Mouse (Mus musculus) C2C12 (cell line): Measurements from ENCODE around the gene Ldlrap1. TPM values are rescaled to one million over a fixed set of nuclear protein-coding genes. Genes with fewer than 3 reads are reported as not detected.

Source experiments
- H3K27me3 ChIP-seq: one replicate; pipeline ENCODE4 v1.6.1; 2011; ENCODE audit not compliant: control insufficient read depth, insufficient read depth, insufficient read length
- H3K36me3 ChIP-seq: one replicate; pipeline ENCODE4 v1.6.1; 2011; ENCODE audit not compliant: control insufficient read depth, insufficient read depth
- H3K4me3 ChIP-seq: one replicate; pipeline ENCODE4 v1.5.1; 2011; ENCODE audit warnings: mild to moderate bottlenecking, control low read depth; ENCODE audit not compliant: poor library complexity, insufficient read depth, severe bottlenecking
- H3K79me2 ChIP-seq: one replicate; pipeline ENCODE4 v1.6.1; 2011; ENCODE audit not compliant: control insufficient read depth, insufficient read depth
- H3K79me3 ChIP-seq: one replicate; pipeline ENCODE4 v1.6.1; 2011; ENCODE audit warnings: low read depth, control low read depth
- H3ac ChIP-seq: one replicate; pipeline ENCODE3; 2011; ENCODE audit warnings: low read depth; ENCODE audit not compliant: control insufficient read depth, insufficient read length
- CEBPB ChIP-seq: IDR thresholded peaks from one replicate; pipeline ENCODE4 v1.6.1; 2011; ENCODE audit warnings: low read depth, mild to moderate bottlenecking, control low read depth, moderate library complexity
- CTCF ChIP-seq: IDR thresholded peaks from one replicate; pipeline ENCODE4 v1.5.1; 2011; ENCODE audit not compliant: control insufficient read depth, insufficient read depth, insufficient read length
- FOSL1 ChIP-seq: IDR thresholded peaks from one replicate; pipeline ENCODE4 v1.8.0; 2011; ENCODE audit warnings: mild to moderate bottlenecking, low read length; ENCODE audit not compliant: poor library complexity, insufficient read depth, severe bottlenecking
- MAX ChIP-seq: IDR thresholded peaks from one replicate; pipeline ENCODE4 v1.6.1; 2011; ENCODE audit warnings: mild to moderate bottlenecking, control low read depth
- MYOD1 ChIP-seq: IDR thresholded peaks from one replicate; pipeline ENCODE4 v1.6.1; 2011; ENCODE audit warnings: low read depth; ENCODE audit not compliant: control insufficient read depth, insufficient read length
- MYOG ChIP-seq: IDR thresholded peaks from one replicate; pipeline ENCODE4 v1.6.1; 2011; ENCODE audit not compliant: control insufficient read depth, insufficient read length; ENCODE audit errors: extremely low read depth
- USF1 ChIP-seq: IDR thresholded peaks from one replicate; pipeline ENCODE4 v1.6.1; 2011; ENCODE audit warnings: low read depth, mild to moderate bottlenecking, control low read depth, moderate library complexity
- polyA plus RNA-seq: library from polyadenylated mRNA; unstranded; fragments of >200 nt; fragmentation: generic; extraction: Trizol; gene quantifications from one replicate; pipeline ENCODE4 v1.2.1, GENCODE M21; 2012; ENCODE audit warnings: missing spikeins

The Ldlrap1 gene
- polyA plus RNA-seq, 1 experiment = 30.8 TPM

DNA sequence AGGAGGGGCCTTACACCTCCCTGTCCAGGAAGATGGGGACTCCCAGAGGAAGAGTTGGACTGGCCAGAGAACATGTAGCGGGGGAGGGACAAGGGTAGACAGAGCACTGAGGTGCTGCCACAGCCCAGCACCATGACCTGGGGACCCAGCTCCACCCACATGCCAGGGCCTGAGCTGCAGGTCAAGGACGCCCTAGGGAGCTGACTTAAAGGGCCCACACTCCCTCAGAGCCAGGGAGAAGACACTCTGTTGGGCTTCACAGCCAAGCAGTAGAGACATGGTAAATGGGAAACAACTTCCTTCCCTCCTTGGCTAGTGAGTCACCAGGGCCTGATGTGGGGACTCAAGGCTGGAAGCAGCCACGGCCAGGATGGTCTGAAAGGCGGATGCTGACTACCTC lies 9.5 kb downstream of the Ldlrap1 start:
- H3ac ChIP-seq = no peak overlapping the region
- no peak overlapping the region for H3K4me3 ChIP-seq
- H3K36me3 ChIP-seq = peaks cover 11% of the 10 kb centered on the region
- H3K79me2 ChIP-seq = peaks cover 53% of the 10 kb centered on the region
- TF ChIP-seq FOSL1 (no peak), MYOG (no peak), MAX (no peak), MYOD1 (no peak), CEBPB (no peak), CTCF (no peak), USF1 (no peak)
- peaks cover 24% of the 10 kb centered on the region for H3K79me3 ChIP-seq
- no peaks in the 10 kb centered on the region for H3K27me3 ChIP-seq

DNA sequence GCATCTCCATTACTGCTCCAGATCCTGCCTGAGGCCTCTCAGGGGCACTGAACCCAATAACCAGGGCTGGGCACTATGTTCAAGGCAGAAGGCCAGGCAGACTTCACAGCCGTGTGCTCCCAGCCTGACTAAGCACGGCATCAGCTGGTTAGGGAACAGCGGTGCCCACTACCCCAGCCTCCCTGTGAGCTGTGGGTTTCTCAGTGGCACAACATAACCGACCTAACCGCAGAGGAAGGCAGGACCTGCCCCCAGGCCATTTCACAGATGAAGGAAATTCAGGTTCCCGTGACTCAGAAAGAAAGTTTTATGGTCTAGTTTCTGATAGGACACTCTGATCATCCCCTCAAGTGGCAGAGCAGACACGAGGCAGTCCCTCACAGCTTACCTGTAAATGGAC lies 10.9 kb downstream of the Ldlrap1 start:
- H3K4me3 ChIP-seq = no peak overlapping the region
- no peak for TF ChIP-seq CTCF
- TF ChIP-seq MAX = no peak
- no peak for TF ChIP-seq CEBPB
- no peak for TF ChIP-seq USF1
- TF ChIP-seq MYOD1 = no peak
- TF ChIP-seq FOSL1 = no peak
- no peak for TF ChIP-seq MYOG
- H3K79me3 ChIP-seq = peaks cover 18% of the 10 kb centered on the region
- no peaks in the 10 kb centered on the region for H3K27me3 ChIP-seq
- peaks cover 17% of the 10 kb centered on the region for H3K36me3 ChIP-seq
- peaks cover 38% of the 10 kb centered on the region for H3K79me2 ChIP-seq
- no peak overlapping the region for H3ac ChIP-seq

DNA sequence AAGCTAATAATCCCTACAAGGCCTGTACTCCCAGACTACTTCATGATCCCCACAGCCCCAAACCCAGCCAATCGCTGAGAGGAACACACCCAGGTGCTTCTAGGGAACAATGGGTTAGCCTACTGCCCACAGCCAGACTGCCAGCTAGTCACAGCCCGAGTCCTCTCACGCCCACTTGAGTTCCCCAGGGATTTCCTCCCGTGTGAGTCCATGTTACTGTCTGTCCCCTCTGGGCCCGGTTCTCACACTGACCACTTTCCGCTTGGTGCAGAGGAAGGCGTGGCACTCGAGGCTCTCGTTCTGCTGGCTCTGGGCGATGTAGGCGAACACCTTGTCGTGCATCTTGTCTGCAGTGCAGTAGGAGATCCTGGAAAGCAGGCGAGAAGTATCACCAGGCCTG lies 12.9 kb downstream of the Ldlrap1 start:
- Histone ChIP-seq H3K27me3 (no peaks in the 10 kb centered on the region), H3ac (no peak overlapping the region), H3K4me3 (no peak overlapping the region), H3K79me3 (peaks cover 8% of the 10 kb centered on the region), H3K36me3 (peaks cover 17% of the 10 kb centered on the region), H3K79me2 (peaks cover 21% of the 10 kb centered on the region)
- TF ChIP-seq MAX = no peak
- TF ChIP-seq CEBPB = no peak
- TF ChIP-seq USF1 = no peak
- TF ChIP-seq CTCF = no peak
- no peak for TF ChIP-seq MYOG
- TF ChIP-seq FOSL1 = no peak
- TF ChIP-seq MYOD1 = no peak

DNA sequence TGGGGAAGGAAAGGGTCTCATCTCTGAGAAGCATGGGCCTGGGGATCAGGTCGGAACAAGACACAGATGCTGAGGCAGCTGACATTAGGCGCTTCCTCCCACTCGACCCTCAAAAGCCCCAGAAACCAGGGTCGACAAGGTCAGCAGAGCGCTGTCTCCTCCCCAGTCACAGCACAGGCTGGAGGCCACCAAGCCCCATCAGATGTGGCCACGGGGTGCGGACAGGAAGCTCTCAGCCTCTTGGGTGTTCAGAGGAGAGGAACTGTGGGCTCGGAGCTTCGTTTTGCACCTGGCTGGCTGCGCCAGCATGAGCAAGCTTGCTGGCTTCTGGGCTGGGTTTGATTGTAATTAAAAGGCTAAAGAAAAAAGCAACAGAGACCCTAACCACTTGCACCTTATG lies 13.5 kb downstream of the Ldlrap1 start:
- TF ChIP-seq MYOG (no peak), MYOD1 (no peak), CTCF (no peak), CEBPB (no peak), FOSL1 (no peak), MAX (no peak), USF1 (no peak)
- no peaks in the 10 kb centered on the region for H3K27me3 ChIP-seq
- H3ac ChIP-seq = no peak overlapping the region
- H3K79me2 ChIP-seq = peaks cover 15% of the 10 kb centered on the region
- peaks cover 22% of the 10 kb centered on the region for H3K36me3 ChIP-seq
- H3K79me3 ChIP-seq = peaks cover 4% of the 10 kb centered on the region
- H3K4me3 ChIP-seq = no peak overlapping the region

DNA sequence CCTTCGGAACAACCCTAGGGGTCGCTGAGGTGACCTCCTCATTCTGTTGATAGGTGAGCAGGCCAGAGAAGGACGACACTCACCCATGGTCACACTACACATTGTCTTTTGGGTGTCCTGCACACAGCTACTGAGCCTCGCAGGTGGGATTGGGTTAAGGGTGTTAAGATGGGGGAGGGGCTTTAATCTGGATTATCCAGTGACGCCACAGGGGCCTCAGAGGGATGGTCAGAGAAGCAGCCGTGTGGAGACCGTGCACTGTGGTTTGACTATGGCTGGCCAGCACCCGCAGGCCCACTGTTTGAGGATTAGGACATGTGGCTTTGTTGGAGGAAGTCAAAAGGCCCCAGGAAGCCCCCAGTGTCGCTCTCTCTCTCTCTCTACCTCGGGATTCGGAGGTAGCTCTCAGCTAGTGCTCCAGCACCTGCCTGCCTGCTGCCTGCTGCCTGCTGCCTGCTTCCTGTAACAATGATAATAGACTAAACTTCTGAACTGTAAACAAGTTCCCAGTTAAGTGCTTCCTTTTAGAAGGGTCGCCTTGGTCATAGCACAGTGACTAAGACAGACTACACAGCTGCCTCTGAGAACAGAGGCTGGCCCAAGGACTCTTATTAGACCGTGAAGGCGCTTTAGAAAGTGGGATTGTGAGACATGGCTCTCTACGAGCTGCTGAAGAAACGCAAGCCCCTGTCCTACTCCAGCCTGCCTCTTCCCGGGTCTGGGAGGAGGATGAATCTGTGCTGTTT lies 14.1 kb downstream of the Ldlrap1 start:
- no peaks in the 10 kb centered on the region for H3K27me3 ChIP-seq
- H3ac ChIP-seq = no peak overlapping the region
- no peak overlapping the region for H3K4me3 ChIP-seq
- H3K36me3 ChIP-seq = peaks cover 29% of the 10 kb centered on the region
- no peak for TF ChIP-seq USF1
- H3K79me2 ChIP-seq = peaks cover 8% of the 10 kb centered on the region
- H3K79me3 ChIP-seq = peaks cover 1% of the 10 kb centered on the region

DNA sequence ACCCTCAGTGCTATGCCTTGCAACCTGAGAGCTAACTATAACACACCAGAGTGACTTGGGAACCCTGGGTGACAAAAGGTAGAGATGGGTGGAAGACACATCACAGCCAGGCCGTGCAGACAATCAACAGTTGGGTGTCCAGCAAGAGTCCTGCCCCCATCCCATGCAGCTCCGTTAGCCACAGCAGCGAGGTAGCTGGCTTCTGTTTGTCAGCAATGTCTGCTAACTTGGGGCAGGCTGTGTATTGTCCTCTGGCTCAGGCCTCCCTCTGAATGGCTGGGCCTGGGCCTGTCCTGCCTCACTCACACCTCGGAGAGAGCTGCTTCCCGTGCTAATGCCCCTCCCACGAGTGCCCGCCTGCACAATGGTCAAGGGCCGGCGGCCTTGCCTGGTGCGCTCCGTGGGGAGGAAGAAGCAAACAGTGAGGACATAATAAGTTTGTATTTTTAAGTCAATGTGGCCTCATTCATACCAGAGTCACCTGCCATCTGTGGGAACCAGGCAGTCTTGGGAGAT lies 14.9 kb downstream of the Ldlrap1 start:
- peaks cover 35% of the 10 kb centered on the region for H3K36me3 ChIP-seq
- no peak overlapping the region for H3K4me3 ChIP-seq
- peaks cover under 1% of the 10 kb centered on the region for H3K79me2 ChIP-seq
- H3K79me3 ChIP-seq = no peaks in the 10 kb centered on the region
- TF ChIP-seq CEBPB (no peak), FOSL1 (no peak), MAX (no peak), MYOG (no peak), CTCF (no peak), MYOD1 (no peak), USF1 (no peak)
- no peak overlapping the region for H3ac ChIP-seq
- no peaks in the 10 kb centered on the region for H3K27me3 ChIP-seq
